9 mouse cellular contexts compared by ENCODE assay signal in the genomic region with DNA sequence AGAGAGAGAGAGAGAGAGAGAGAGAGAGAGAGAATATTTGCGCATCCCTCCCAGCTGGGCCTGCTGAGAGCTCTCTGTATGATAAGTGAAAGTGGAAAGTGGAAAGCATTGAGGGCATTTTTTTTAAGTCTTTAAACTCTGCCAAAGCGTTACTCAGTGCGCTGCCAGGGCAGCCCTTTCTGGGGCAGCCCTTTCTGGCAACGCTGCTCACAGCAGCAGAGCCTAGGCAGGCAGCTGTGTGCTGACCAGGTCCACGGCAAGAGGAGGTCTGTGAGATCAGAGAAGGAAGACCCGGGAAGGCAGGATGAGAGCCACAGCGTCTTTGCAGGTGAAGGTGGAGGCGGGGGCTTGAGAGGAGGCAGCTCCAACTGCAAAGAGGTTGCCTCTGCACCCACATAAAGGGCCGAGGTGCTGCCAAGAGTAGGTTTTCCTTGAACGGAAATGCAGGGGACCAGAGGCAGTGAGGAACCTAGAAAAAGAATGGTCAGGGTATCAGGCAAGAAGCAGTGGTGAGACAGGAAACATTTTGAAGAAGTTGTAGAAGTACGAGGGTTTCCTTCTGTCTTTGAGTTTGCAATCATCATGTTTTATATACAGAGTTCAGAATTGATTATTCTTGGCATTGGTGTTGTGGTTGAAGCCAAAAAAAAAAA.
A peak's percentile ranks its signal among the peaks of the same experiment; 100 is the strongest.
DNase-seq lines count a peak whose midpoint lies in the region; ATAC-seq and TF ChIP-seq lines count a peak whose summit lies in the region.
"Had no signal": no experiment of that assay in that cellular context is flagged by ENCODE, and none has a peak within 500 bp of the region (broad histone marks: within the 10 kb centered on the region; RNA-seq: fewer than 3 reads in every experiment).

No protein-coding gene starts in this region.

- no peak overlapping the region for H3K9ac ChIP-seq in midbrain, embryonic 13.5 days (replicated peaks)
- no peak overlapping the region for H3K9ac ChIP-seq in lung, postnatal 0 days (replicated peaks; ENCODE audit: low read depth)
- H3K9ac ChIP-seq: neural tube, embryonic 12.5 days had no signal

- WGBS in midbrain, embryonic 13.5 days = 69% methylated on average over 11 of the region's 11 CpGs
- 71% methylated on average over 11 of the region's 11 CpGs for WGBS in midbrain, embryonic 10.5 days
- WGBS in lung, postnatal 0 days = 37% methylated on average over 11 of the region's 11 CpGs

- DNase-seq in midbrain, embryonic 10.5 days (ENCODE audit: low spot score) = no peak
- peak; percentile 47 to 56 for DNase-seq in heart, adult 9 months (ENCODE audit: low spot score in 2 of 2)
- peak; percentile 14 for DNase-seq in lung, postnatal 0 days (ENCODE audit: low spot score)
- no peak for DNase-seq in kidney, adult 8-10 months
- DNase-seq in kidney, postnatal 14 days = no peak
- no peak for DNase-seq in B cell, adult 2 months

- H3K27me3 ChIP-seq in midbrain, embryonic 13.5 days = no peaks in the 10 kb centered on the region
- H3K27me3 ChIP-seq in midbrain, embryonic 10.5 days (ENCODE audit: low read depth, poor library complexity, severe bottlenecking) = no peaks in the 10 kb centered on the region
- no peaks in the 10 kb centered on the region for H3K27me3 ChIP-seq in lung, postnatal 0 days (replicated peaks; ENCODE audit: insufficient read depth, low read length)
- H3K27me3 ChIP-seq: neural tube, embryonic 12.5 days had no signal

- H3K27ac ChIP-seq in midbrain, embryonic 13.5 days = peak overlapping the region; percentile 4; the same call in 1 of the 2 replicates
- H3K27ac ChIP-seq in midbrain, embryonic 10.5 days (replicated peaks) = no peak overlapping the region
- no peak overlapping the region for H3K27ac ChIP-seq in lung, postnatal 0 days (ENCODE audit: low read length)
- H3K27ac ChIP-seq: neural tube, embryonic 12.5 days had no signal

- H3K4me3 ChIP-seq in midbrain, embryonic 13.5 days (replicated peaks) = no peak overlapping the region
- H3K4me3 ChIP-seq in midbrain, embryonic 10.5 days = no peak overlapping the region
- no peak overlapping the region for H3K4me3 ChIP-seq in lung, postnatal 0 days (ENCODE audit: low read depth, low read length)
- H3K4me3 ChIP-seq: neural tube, embryonic 12.5 days had no signal

- peaks cover 22% of the 10 kb centered on the region for H3K4me1 ChIP-seq in midbrain, embryonic 13.5 days (replicated peaks)
- peaks cover 8% of the 10 kb centered on the region for H3K4me1 ChIP-seq in midbrain, embryonic 10.5 days
- no peaks in the 10 kb centered on the region for H3K4me1 ChIP-seq in lung, postnatal 0 days (ENCODE audit: insufficient read depth, low read depth, low read length)

- TF ChIP-seq CTCF in lung, postnatal 0 days (IDR thresholded peaks at IDR 0.05) = no peak

- no peak overlapping the region for H3K4me2 ChIP-seq in midbrain, embryonic 13.5 days (replicated peaks)
- H3K4me2 ChIP-seq in lung, postnatal 0 days (replicated peaks; ENCODE audit: low read depth, low read length) = no peak overlapping the region
- H3K4me2 ChIP-seq: neural tube, embryonic 12.5 days had no signal

- peaks cover 33% of the 10 kb centered on the region for H3K36me3 ChIP-seq in midbrain, embryonic 13.5 days
- peaks cover 33% of the 10 kb centered on the region for H3K36me3 ChIP-seq in midbrain, embryonic 10.5 days
- H3K36me3 ChIP-seq in lung, postnatal 0 days (ENCODE audit: insufficient read depth, low read length) = no peaks in the 10 kb centered on the region

- no peaks in the 10 kb centered on the region for H3K9me3 ChIP-seq in midbrain, embryonic 13.5 days
- H3K9me3 ChIP-seq in midbrain, embryonic 10.5 days (replicated peaks) = no peaks in the 10 kb centered on the region
- H3K9me3 ChIP-seq in lung, postnatal 0 days (ENCODE audit: low read length) = no peaks in the 10 kb centered on the region
- H3K9me3 ChIP-seq: neural tube, embryonic 12.5 days had no signal

- 0 out of 2 replicates have a peak, but pooled peaks have one; percentile 4 for ATAC-seq in midbrain, embryonic 13.5 days
- peak; percentile 48 for ATAC-seq in common myeloid progenitor, adult 5-6 weeks (replicated peaks; ENCODE audit: low read depth, poor library complexity, severe bottlenecking)
- ATAC-seq in lung, postnatal 0 days = no peak

- TF ChIP-seq EP300 in lung, postnatal 0 days (IDR thresholded peaks at IDR 0.05) = no peak

Comparison
In these comparisons a context has a peak if more than half of its experiments do, and no peak if none do; other contexts are left out.
1. DNase-seq: peak in heart, adult 9 months (2 of 2) and lung, postnatal 0 days (single experiment); none in midbrain, embryonic 10.5 days (single experiment), kidney, adult 8-10 months (0 of 2), kidney, postnatal 14 days (single experiment) and B cell, adult 2 months (0 of 2).